Mouse (Mus musculus) liver, adult 2 months (tissue): Measurements from ENCODE around the gene Fam20b.

Source experiments
- CTCF ChIP-seq: fragments of 200-500 bp; IDR thresholded peaks from 2 replicates; pipeline ENCODE4 v1.5.1; 2011; ENCODE audit warnings: low read depth, low read length, control low read depth
- POLR2A ChIP-seq: fragments of 200-500 bp; IDR thresholded peaks from 2 replicates; pipeline ENCODE4 v1.6.1; 2011; ENCODE audit warnings: low read length, control low read depth; ENCODE audit not compliant: insufficient read depth; ENCODE audit errors: extremely low read depth

DNA sequence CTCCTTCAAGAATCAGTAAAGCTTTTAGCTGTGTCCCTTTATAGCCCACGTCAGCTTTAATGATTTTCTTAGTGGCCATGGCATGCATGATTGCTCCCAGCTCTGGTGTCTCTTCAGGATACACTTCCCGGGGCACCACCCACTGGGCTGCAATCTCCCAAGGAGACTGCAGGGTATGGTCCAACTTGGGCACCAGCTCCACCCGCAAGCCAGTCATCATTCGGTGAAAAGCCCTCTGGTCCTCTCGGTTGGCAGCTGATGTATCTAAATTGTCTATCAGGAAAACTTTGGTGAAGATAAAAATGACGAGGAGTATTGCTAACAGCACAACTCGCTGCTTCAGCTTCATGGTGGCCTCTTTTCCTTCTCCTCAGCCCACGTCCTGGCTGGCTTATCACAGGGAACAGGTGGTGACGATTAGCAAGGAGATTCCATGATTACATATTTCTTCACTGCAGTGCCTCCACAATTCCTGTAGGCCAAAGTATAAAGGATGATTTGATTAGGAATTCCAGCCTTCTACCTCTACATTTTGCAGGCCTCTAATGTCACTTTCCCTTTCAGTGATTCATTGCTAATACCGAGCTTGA lies 13.1 kb downstream of the Fam20b start:
- no peak for TF ChIP-seq POLR2A
- no peak for TF ChIP-seq CTCF
